Mouse (Mus musculus) small intestine, adult 2 months (tissue): ENCODE data around the gene Gstm1.

Experiments
- CTCF ChIP-seq: fragments of 200-500 bp; IDR thresholded peaks from 2 replicates; pipeline ENCODE4 v1.5.1; 2012; ENCODE audit warnings: low read depth, mild to moderate bottlenecking, control low read depth, inconsistent platforms, low read length, moderate library complexity, mixed read lengths; ENCODE audit not compliant: insufficient replicate concordance, insufficient read length; ENCODE audit errors: extremely low read depth
- POLR2A ChIP-seq: fragments of 200-500 bp; IDR thresholded peaks from 2 replicates; pipeline ENCODE4 v1.6.1; 2012; ENCODE audit warnings: low read depth, mild to moderate bottlenecking, control low read depth, inconsistent platforms, low read length, moderate library complexity

DNA sequence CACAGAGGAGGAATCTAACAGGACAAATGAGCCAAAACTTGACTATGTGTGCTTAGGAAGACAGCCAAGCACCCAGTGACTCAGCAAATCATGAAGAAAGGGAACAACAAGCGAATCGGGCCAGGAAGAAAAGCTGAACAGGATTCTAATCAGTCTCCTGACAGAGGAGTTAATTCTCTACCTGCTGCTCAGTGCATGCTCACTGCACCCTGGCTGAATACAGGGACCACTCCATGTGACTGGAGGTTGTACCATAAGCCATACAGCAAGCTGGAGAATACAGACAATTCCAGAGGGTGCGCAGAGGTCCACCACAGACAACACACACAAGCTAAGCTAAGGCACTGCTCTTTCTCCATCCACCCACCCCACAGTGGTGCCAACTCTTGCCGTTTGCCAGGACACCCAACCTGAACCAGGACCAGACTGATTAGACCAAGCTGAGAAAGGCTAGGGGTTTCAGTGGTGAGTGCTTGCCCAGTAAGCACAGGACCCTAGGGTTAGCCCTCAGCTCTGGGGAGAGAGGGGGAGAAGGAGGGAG is 4.4 kb downstream of the Gstm1 start:
- TF ChIP-seq POLR2A: no peak
- no peak for TF ChIP-seq CTCF
